Mouse (Mus musculus) CH12.LX (cell line): ENCODE results near the gene Bglap3. TPM values are rescaled to one million over a fixed set of nuclear protein-coding genes. Genes with fewer than 3 reads are reported as not detected.

ENCODE experiments used
- DNase-seq: peaks from one replicate; pipeline ENCODE4 v3.0.0-alpha.2; 2013; ENCODE audit errors: extremely low read depth
- H3K27ac ChIP-seq: 2 replicates; pipeline ENCODE4 v1.5.1; 2012; ENCODE audit warnings: low read depth, mild to moderate bottlenecking, control low read depth, moderate library complexity; ENCODE audit not compliant: insufficient read depth
- H3K27me3 ChIP-seq: replicated peaks from 2 replicates; pipeline ENCODE3; 2012; ENCODE audit warnings: inconsistent platforms
- H3K36me3 ChIP-seq, 2 experiments: replicated peaks in 1 of 2; 2 replicates each; pipeline versions ENCODE3 to v1.6.1; 2012; ENCODE audit warnings: inconsistent platforms in 1 of 2, low read length in 1 of 2, mild to moderate bottlenecking in 1 of 2, mixed read lengths in 1 of 2, moderate library complexity in 1 of 2; ENCODE audit not compliant: control insufficient read depth in 1 of 2, insufficient read depth in 1 of 2
- H3K4me1 ChIP-seq, 2 experiments: 2 replicates each; pipeline ENCODE4 v1.6.1; 2012; ENCODE audit warnings: inconsistent platforms in 1 of 2, moderate library complexity in 1 of 2; ENCODE audit not compliant: insufficient read depth in 2 of 2, control insufficient read depth in 1 of 2
- H3K4me2 ChIP-seq: 2 replicates; pipeline ENCODE4 v1.6.1; 2012; ENCODE audit warnings: low read depth, mild to moderate bottlenecking, control low read depth; ENCODE audit not compliant: poor library complexity, insufficient read depth, severe bottlenecking
- H3K4me3 ChIP-seq, 3 experiments: fragments of 150-350 bp in 1 of 3; sonication (generic) in 1 of 3; replicated peaks in 1 of 3; 2 replicates each; pipeline versions ENCODE3 to v1.5.1; 2011 to 2012; ENCODE audit warnings: low read depth in 2 of 3, low read length in 2 of 3, mild to moderate bottlenecking in 2 of 3, moderate library complexity in 2 of 3, control low read depth in 1 of 3, improper control_type of control experiment in 1 of 3, inconsistent platforms in 1 of 3, mixed read lengths in 1 of 3; ENCODE audit not compliant: poor library complexity in 1 of 3
- H3K79me2 ChIP-seq: replicated peaks from 2 replicates; pipeline ENCODE4 v1.6.1; 2012; ENCODE audit warnings: mild to moderate bottlenecking, moderate library complexity; ENCODE audit not compliant: control insufficient read depth, poor library complexity, insufficient read depth, severe bottlenecking; ENCODE audit errors: extremely low read depth
- H3K9ac ChIP-seq: 2 replicates; pipeline ENCODE4 v1.6.1; 2012; ENCODE audit warnings: low read depth, mild to moderate bottlenecking, control low read depth, moderate library complexity; ENCODE audit not compliant: insufficient read depth
- H3K9me3 ChIP-seq: replicated peaks from 2 replicates; pipeline ENCODE3; 2012; ENCODE audit warnings: low read length, inconsistent platforms, mixed read lengths
- BHLHE40 ChIP-seq: IDR thresholded peaks from 2 replicates; pipeline ENCODE4 v1.6.1; 2011; ENCODE audit warnings: mild to moderate bottlenecking, low read depth, low read length, improper control_type of control experiment
- CHD2 ChIP-seq: IDR thresholded peaks from 2 replicates; pipeline ENCODE4 v1.6.1; 2011; ENCODE audit warnings: low read length, improper control_type of control experiment
- CTCF ChIP-seq, 2 experiments: IDR thresholded peaks in 1 of 2; conservative IDR thresholded peaks in 1 of 2; 2 replicates each; pipeline ENCODE4 v1.5.1; 2011 to 2012; ENCODE audit warnings: low read depth in 2 of 2, low read length in 2 of 2, improper control_type of control experiment in 1 of 2, inconsistent platforms in 1 of 2, mild to moderate bottlenecking in 1 of 2, moderate library complexity in 1 of 2
- E2F4 ChIP-seq: IDR thresholded peaks from 2 replicates; pipeline ENCODE4 v1.6.1; 2011; ENCODE audit warnings: low read depth, low read length, improper control_type of control experiment; ENCODE audit not compliant: insufficient replicate concordance
- EP300 ChIP-seq: IDR thresholded peaks from 2 replicates; pipeline ENCODE4 v1.6.1; 2011; ENCODE audit warnings: low read length, improper control_type of control experiment
- JUN ChIP-seq: IDR thresholded peaks from 2 replicates; pipeline ENCODE4 v1.6.1; 2011; ENCODE audit warnings: low read depth, mild to moderate bottlenecking, low read length, improper control_type of control experiment, moderate library complexity; ENCODE audit not compliant: insufficient read depth
- KAT2A ChIP-seq: IDR thresholded peaks from 2 replicates; pipeline ENCODE4 v1.6.1; 2012; ENCODE audit warnings: low read length, improper control_type of control experiment, inconsistent platforms; ENCODE audit not compliant: insufficient replicate concordance
- MAFK ChIP-seq: IDR thresholded peaks from 2 replicates; pipeline ENCODE4 v1.6.1; 2011; ENCODE audit warnings: low read length, improper control_type of control experiment; ENCODE audit not compliant: insufficient replicate concordance
- MAX ChIP-seq: IDR thresholded peaks from 2 replicates; pipeline ENCODE4 v1.6.1; 2011; ENCODE audit warnings: low read length, improper control_type of control experiment
- MAZ ChIP-seq: IDR thresholded peaks from 2 replicates; pipeline ENCODE4 v1.6.1; 2012; ENCODE audit warnings: low read depth, mild to moderate bottlenecking, inconsistent platforms, low read length, improper control_type of control experiment, moderate library complexity
- MYC ChIP-seq: IDR thresholded peaks from 2 replicates; pipeline ENCODE4 v1.6.1; 2011; ENCODE audit warnings: low read depth, mild to moderate bottlenecking, improper control_type of control experiment, low read length
- PAX5 ChIP-seq: IDR thresholded peaks from 2 replicates; pipeline ENCODE4 v1.6.1; 2012; ENCODE audit warnings: low read length, inconsistent platforms, mixed read lengths
- POLR2A ChIP-seq: IDR thresholded peaks from 2 replicates; pipeline ENCODE4 v1.6.1; 2011; ENCODE audit warnings: low read depth, mild to moderate bottlenecking, improper control_type of control experiment, low read length
- SIN3A ChIP-seq: IDR thresholded peaks from 2 replicates; pipeline ENCODE4 v1.6.1; 2012; ENCODE audit warnings: low read length, improper control_type of control experiment, inconsistent platforms
- SMC3 ChIP-seq: IDR thresholded peaks from 2 replicates; pipeline ENCODE4 v1.6.1; 2011; ENCODE audit warnings: low read depth, low read length, improper control_type of control experiment
- TBP ChIP-seq: conservative IDR thresholded peaks from 2 replicates; pipeline ENCODE4 v1.6.1; 2011; ENCODE audit warnings: low read depth, low read length, improper control_type of control experiment
- TCF12 ChIP-seq: IDR thresholded peaks from 2 replicates; pipeline ENCODE4 v1.6.1; 2014; ENCODE audit warnings: low read depth, mild to moderate bottlenecking, inconsistent platforms, low read length, improper control_type of control experiment
- UBTF ChIP-seq: IDR thresholded peaks from 2 replicates; pipeline ENCODE4 v1.6.1; 2012; ENCODE audit warnings: low read depth, mild to moderate bottlenecking, inconsistent platforms, low read length, improper control_type of control experiment, moderate library complexity
- ZC3H11A ChIP-seq: IDR thresholded peaks from 2 replicates; pipeline ENCODE4 v1.6.1; 2012; ENCODE audit warnings: low read depth, mild to moderate bottlenecking, inconsistent platforms, low read length, improper control_type of control experiment
- ZMIZ1 ChIP-seq: IDR thresholded peaks from 2 replicates; pipeline ENCODE4 v1.6.1; 2012; ENCODE audit warnings: low read depth, mild to moderate bottlenecking, inconsistent platforms, low read length, improper control_type of control experiment
- ZNF384 ChIP-seq: IDR thresholded peaks from 2 replicates; pipeline ENCODE4 v1.6.1; 2012; ENCODE audit warnings: low read depth, low read length, improper control_type of control experiment, inconsistent platforms
- dilution Hi-C: fragments of 300-500 bp; cut with MboI; formaldehyde crosslinking; loops from 2 replicates; pipeline ENCODE4 v1.14.3; 2020; ENCODE audit warnings: low sequenced_read_pairs; ENCODE audit not compliant: extremely low pct_unique_long_range_greater_than_20kb, extremely low pct_ligation_motif_present
- in situ Hi-C: fragments of 300-500 bp; cut with MboI; formaldehyde crosslinking; loops from 3 replicates; pipeline ENCODE4 v1.14.3; 2019; ENCODE audit warnings: low sequenced_read_pairs, low pct_ligation_motif_present, low pct_unique_long_range_greater_than_20kb, mixed read lengths
- polyA plus RNA-seq: library from polyadenylated mRNA; unstranded; fragments of >175 nt; gene quantifications from 2 replicates; pipeline ENCODE4 v1.2.1, GENCODE M21; 2012; ENCODE audit warnings: low read depth; ENCODE audit not compliant: insufficient read length
- total RNA-seq, 2 experiments: library from RNA; depleted of rRNA; stranded (reverse); fragments of 300-350 nt in 1 of 2; fragments of >200 nt in 1 of 2; gene quantifications; 2 replicates each; pipeline ENCODE4 v1.2.3; 2012 to 2014

Bglap3 gene
- total and polyA plus RNA-seq, 3 experiments: 1.0 to 2.7 (median 2.0) TPM

DNA sequence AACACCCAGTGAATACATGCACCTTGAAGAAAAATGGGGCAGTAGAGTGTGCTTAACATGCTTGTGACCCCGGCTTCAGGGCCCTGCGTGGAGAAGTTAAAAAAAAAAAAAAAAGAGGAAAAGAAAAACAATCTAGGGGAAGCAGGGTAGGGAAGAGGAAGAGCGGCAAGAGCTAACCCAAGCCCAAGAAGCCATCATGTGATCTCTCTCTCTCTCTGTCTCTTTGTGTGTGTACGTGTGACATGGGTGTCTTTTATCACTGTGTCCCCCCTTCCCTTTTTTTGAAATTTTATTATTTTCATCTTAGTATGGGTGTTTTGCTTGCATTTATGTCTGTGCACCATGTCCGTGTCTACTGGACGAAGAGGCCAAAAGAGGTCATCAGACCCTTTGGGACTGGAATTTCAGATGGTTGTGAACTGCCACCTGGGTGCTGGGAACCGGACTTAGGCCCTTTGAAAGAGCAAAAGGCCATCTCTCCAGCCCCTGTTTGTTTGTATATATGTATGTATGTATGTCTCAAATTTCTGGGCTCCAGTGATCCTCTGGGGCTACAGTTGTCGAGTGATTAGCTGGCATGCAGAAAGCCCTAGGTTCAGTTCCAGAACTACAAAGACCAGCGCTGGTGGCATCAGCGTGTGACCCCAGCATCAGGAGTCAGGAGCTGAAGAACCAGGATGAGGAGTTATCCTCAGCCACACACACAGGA, 31.1 kb upstream of the Bglap3 start:
- in situ Hi-C loops: no loop called here
- no peak overlapping the region for H3K4me2 ChIP-seq
- peaks cover 7 to 37% of the 10 kb centered on the region in 2 experiments for H3K4me1 ChIP-seq
- H3K27me3 ChIP-seq: no peaks in the 10 kb centered on the region
- H3K36me3 ChIP-seq: peaks cover 15 to 69% of the 10 kb centered on the region in 2 experiments
- DNase-seq: no peak
- H3K27ac ChIP-seq: no peak overlapping the region
- no peak overlapping the region for H3K9ac ChIP-seq
- H3K79me2 ChIP-seq: peaks cover 18% of the 10 kb centered on the region; the same call in 1 of the 2 replicates
- peaks cover 2% of the 10 kb centered on the region for H3K9me3 ChIP-seq
- dilution Hi-C loops: no loop called here
- TF ChIP-seq ZNF384 (no peak), ZC3H11A (no peak), POLR2A (no peak), MAZ (no peak), PAX5 (no peak), SIN3A (no peak), MAFK (no peak), MYC (no peak), E2F4 (no peak), UBTF (no peak)
- no peak overlapping the region for H3K4me3 ChIP-seq

DNA sequence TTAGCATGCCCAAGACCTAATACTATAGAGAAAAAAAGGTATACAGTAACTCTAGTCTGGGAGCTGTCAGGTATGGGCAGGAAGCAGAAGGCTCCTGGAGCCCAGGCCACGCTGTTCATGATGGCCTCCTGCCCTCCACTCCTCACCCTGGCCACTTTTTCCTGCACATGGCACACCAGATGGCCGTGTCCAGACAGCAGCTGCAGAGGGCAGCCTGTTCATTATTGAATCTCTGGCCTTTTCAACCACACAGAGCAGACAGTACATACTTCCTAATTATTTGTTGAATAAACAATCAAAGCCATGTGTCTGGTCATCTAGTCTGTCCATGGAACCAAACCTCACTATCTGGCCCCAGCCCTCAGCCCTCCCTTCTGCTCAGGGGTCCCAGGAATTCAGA, 26.1 kb upstream of the Bglap3 start:
- H3K4me1 ChIP-seq: peaks cover 13 to 47% of the 10 kb centered on the region in 2 experiments

More for the DNA sequence above, 26.1 kb upstream of the Bglap3 start:
- TF ChIP-seq TBP (no peak), KAT2A (no peak), PAX5 (no peak), TCF12 (no peak), MAX (no peak), CHD2 (no peak), EP300 (no peak), CTCF (conservative IDR thresholded peaks at IDR 0.05 in 1 of 2, IDR thresholded peaks at IDR 0.05 in 1 of 2; ENCODE audit: low read depth in 2 of 2, low read length in 2 of 2) (no peak), BHLHE40 (no peak), ZC3H11A (no peak), ZMIZ1 (no peak), MAFK (no peak), JUN (no peak), SMC3 (no peak), SIN3A (no peak)
- H3K27me3 ChIP-seq: no peaks in the 10 kb centered on the region
- H3K4me2 ChIP-seq: no peak overlapping the region
- H3K79me2 ChIP-seq: peaks cover 3% of the 10 kb centered on the region; the same call in 1 of the 2 replicates
- H3K9ac ChIP-seq: no peak overlapping the region
- H3K4me3 ChIP-seq: no peak overlapping the region
- dilution Hi-C loops: no loop called here
- in situ Hi-C loops: no loop called here
- peaks cover 30 to 88% of the 10 kb centered on the region in 2 experiments for H3K36me3 ChIP-seq
- no peak overlapping the region for H3K27ac ChIP-seq
- no peak for DNase-seq
- H3K9me3 ChIP-seq: peaks cover 2% of the 10 kb centered on the region
